Mouse (Mus musculus) limb, embryonic 11.5 days (tissue): Measurements from ENCODE around the gene Ly6c1. TPM values are rescaled to one million over a fixed set of nuclear protein-coding genes. Genes with fewer than 3 reads are reported as not detected.

Source experiments
- polyA plus RNA-seq: library from polyadenylated mRNA; unstranded; fragments of >200 nt; fragmentation: Nextera tagmentation; extraction: Ambion mirVana; gene quantifications from 2 replicates; pipeline ENCODE4 v1.2.1, GENCODE M21; 2014

Ly6c1 gene
- polyA plus RNA-seq, 1 experiment from 2014 or later, result 2.8 TPM

Other genes with a start within 250 kb of the Ly6c1 start
- gene Gml2, start 229.8 kb downstream of the Ly6c1 start, polyA plus RNA-seq, result not detected in 2 replicates
- not detected in 2 replicates for gene 2010109I03Rik, start 151.8 kb downstream of the Ly6c1 start, polyA plus RNA-seq
- not detected in 2 replicates for gene Ly6i, start 65.4 kb downstream of the Ly6c1 start, polyA plus RNA-seq
- 0.33 and 0.69 TPM in 2 replicates for gene Ly6a, start 50.8 kb downstream of the Ly6c1 start, polyA plus RNA-seq
- gene Ly6c2, start 63.1 kb upstream of the Ly6c1 start, polyA plus RNA-seq, result 0.13 TPM in 1 of 2 replicates, not detected in the other
- not detected in 2 replicates for gene Ly6g, start 106.4 kb upstream of the Ly6c1 start, polyA plus RNA-seq
- not detected in 2 replicates for gene BC025446, start 167.5 kb upstream of the Ly6c1 start, polyA plus RNA-seq
- gene Ly6f, start 219.6 kb upstream of the Ly6c1 start, polyA plus RNA-seq, result not detected in 2 replicates